Mouse (Mus musculus) lung, embryonic 15.5 days (tissue): Measurements from ENCODE around the gene L2hgdh. TPM values are rescaled to one million over a fixed set of nuclear protein-coding genes. Genes with fewer than 3 reads are reported as not detected.

Experiments used
- ATAC-seq: fragments of 200-750 bp; cut with Nextera tagmentation; 2 replicates; pipeline ENCODE4 v1.8.0; 2017; ENCODE audit warnings: moderate number of reproducible peaks, borderline replicate concordance; ENCODE audit not compliant: low FRiP score, low TSS enrichment; ENCODE audit errors: extremely low read depth
- H3K27ac ChIP-seq: fragments of 300-500 bp; sonication (generic); 2 replicates; pipeline ENCODE4 v1.5.1; 2015; ENCODE audit warnings: moderate library complexity, mild to moderate bottlenecking, inconsistent platforms
- H3K27me3 ChIP-seq: fragments of 300-500 bp; sonication (generic); 2 replicates; pipeline ENCODE4 v1.6.1; 2015; ENCODE audit warnings: inconsistent platforms
- H3K36me3 ChIP-seq: fragments of 300-500 bp; sonication (generic); 2 replicates; pipeline ENCODE4 v1.6.1; 2015; ENCODE audit warnings: inconsistent platforms
- H3K4me1 ChIP-seq: fragments of 300-500 bp; sonication (generic); 2 replicates; pipeline ENCODE4 v1.6.1; 2015; ENCODE audit warnings: inconsistent platforms
- H3K4me2 ChIP-seq: fragments of 300-500 bp; sonication (generic); 2 replicates; pipeline ENCODE4 v1.6.1; 2015; ENCODE audit warnings: inconsistent platforms, mild to moderate bottlenecking, moderate library complexity
- H3K4me3 ChIP-seq: fragments of 300-500 bp; sonication (generic); 2 replicates; pipeline ENCODE4 v1.5.1; 2015; ENCODE audit warnings: mild to moderate bottlenecking, inconsistent platforms
- H3K9ac ChIP-seq: fragments of 300-500 bp; sonication (generic); 2 replicates; pipeline ENCODE4 v1.6.1; 2015; ENCODE audit warnings: inconsistent platforms
- H3K9me3 ChIP-seq: fragments of 300-500 bp; sonication (generic); 2 replicates; pipeline ENCODE4 v1.6.1; 2016; ENCODE audit warnings: inconsistent platforms
- WGBS: fragments of 180-500 bp; shearing (Covaris S2); methylation state at CpG from one replicate; pipeline ENCODE4 v1.1.7; 2015; 5-methylcytosine and 5-hydroxymethylcytosine counted together
- polyA plus RNA-seq: library from polyadenylated mRNA; unstranded; fragments of >200 nt; fragmentation: Nextera tagmentation; extraction: Ambion mirVana; gene quantifications from 2 replicates; pipeline ENCODE4 v1.2.1, GENCODE M21; 2015

Gene L2hgdh
- polyA plus RNA-seq, 1 experiment from 2014 or later = 14.9 TPM

DNA sequence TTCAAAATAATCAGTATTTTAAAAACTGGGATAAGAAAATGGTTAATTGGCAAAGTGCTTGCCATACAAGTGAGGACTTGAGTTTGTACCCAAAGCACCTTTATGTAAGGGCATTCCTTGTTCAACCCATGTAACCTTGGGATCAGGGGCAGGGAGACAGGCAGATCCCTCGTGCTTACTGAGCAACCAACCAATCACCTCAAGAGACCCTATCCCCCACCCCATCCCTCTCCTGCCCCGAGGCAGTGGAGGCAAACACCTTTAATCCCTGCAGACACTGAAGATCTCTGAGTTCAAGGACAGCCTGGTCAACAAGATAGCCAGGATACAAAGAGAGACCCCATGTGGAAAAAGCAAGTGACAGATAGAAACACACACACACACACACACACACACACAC, 1.3 kb downstream of the L2hgdh start:
- peaks cover 15% of the 10 kb centered on the region for H3K4me1 ChIP-seq
- H3K4me3 ChIP-seq = peak overlapping the region; percentile 79
- peak overlapping the region; percentile 81 for H3K4me2 ChIP-seq
- no peaks in the 10 kb centered on the region for H3K27me3 ChIP-seq
- peaks cover 14% of the 10 kb centered on the region for H3K36me3 ChIP-seq
- no peak overlapping the region for H3K9ac ChIP-seq
- no peak overlapping the region for H3K27ac ChIP-seq
- ATAC-seq = no peak
- 41% methylated on average over 2 of the region's 2 CpGs for WGBS
- H3K9me3 ChIP-seq = no peaks in the 10 kb centered on the region

GRCm38 (mm10) chr12:69722857-69723256, 1.8 kb downstream of the L2hgdh start:
- H3K4me1 ChIP-seq = peaks cover 15% of the 10 kb centered on the region
- no peak overlapping the region for H3K27ac ChIP-seq
- H3K9me3 ChIP-seq = no peaks in the 10 kb centered on the region
- 94% methylated on average over 3 of the region's 3 CpGs for WGBS
- H3K9ac ChIP-seq = no peak overlapping the region
- peaks cover 17% of the 10 kb centered on the region for H3K36me3 ChIP-seq
- H3K4me2 ChIP-seq = no peak overlapping the region
- H3K4me3 ChIP-seq = no peak overlapping the region
- no peaks in the 10 kb centered on the region for H3K27me3 ChIP-seq
- no peak for ATAC-seq

- Histone ChIP-seq H3K27me3 (no peaks in the 10 kb centered on the region), H3K4me3 (no peak overlapping the region), H3K9me3 (no peaks in the 10 kb centered on the region), H3K9ac (no peak overlapping the region), H3K27ac (no peak overlapping the region), H3K4me2 (no peak overlapping the region), H3K36me3 (peaks cover 8% of the 10 kb centered on the region), H3K4me1 (no peaks in the 10 kb centered on the region)
- no peak for ATAC-seq
Observed at GRCm38 (mm10) chr12:69713628-69714027, 11.0 kb downstream of the L2hgdh start.

DNA sequence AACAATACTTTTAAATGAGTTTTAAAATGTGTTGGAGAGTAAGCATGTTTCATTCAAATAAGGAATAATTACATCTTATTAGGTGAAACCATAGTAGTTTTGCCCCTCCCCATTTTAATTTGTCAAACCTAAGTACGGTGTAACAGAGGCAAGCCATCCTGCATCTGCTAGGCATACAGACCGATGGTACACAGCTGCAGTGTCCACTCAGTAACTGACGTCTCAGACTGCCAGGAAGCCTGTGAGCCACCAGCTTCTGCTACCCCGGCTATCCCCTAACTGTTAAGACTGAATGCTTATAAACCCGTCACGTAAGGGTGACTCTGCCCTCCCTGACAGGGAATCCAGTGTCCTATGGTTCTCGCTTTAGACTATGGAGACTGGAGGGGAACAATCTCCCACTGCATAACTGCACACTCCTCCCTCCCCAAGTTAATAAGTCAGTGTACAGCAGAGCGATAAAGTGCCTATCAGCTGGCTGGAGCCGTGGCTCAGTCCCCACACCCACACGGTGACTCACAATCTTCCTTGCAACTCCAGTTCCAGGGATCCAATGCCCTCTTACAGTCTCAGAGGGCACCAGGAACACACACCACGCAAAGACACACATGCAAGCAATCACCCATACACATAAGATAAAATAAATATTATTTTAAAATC, 19.7 kb downstream of the L2hgdh start:
- no peaks in the 10 kb centered on the region for H3K4me1 ChIP-seq
- H3K27me3 ChIP-seq = no peaks in the 10 kb centered on the region
- H3K4me3 ChIP-seq = no peak overlapping the region
- H3K9me3 ChIP-seq = no peaks in the 10 kb centered on the region
- no peak overlapping the region for H3K27ac ChIP-seq
- no peak for ATAC-seq
- H3K4me2 ChIP-seq = no peak overlapping the region
- H3K9ac ChIP-seq = no peak overlapping the region
- peaks cover 6% of the 10 kb centered on the region; the same call in 1 of the 2 replicates for H3K36me3 ChIP-seq
- WGBS = 73% methylated on average over 11 of the region's 11 CpGs

GRCm38 (mm10) chr12:69698352-69698751, 26.3 kb downstream of the L2hgdh start:
- no peak overlapping the region for H3K4me3 ChIP-seq
- no peaks in the 10 kb centered on the region for H3K9me3 ChIP-seq
- peaks cover 7% of the 10 kb centered on the region; the same call in 1 of the 2 replicates for H3K36me3 ChIP-seq
- no peak overlapping the region for H3K9ac ChIP-seq
- no peaks in the 10 kb centered on the region for H3K27me3 ChIP-seq
- H3K27ac ChIP-seq = no peak overlapping the region
- no peak overlapping the region for H3K4me2 ChIP-seq
- no peak for ATAC-seq
- H3K4me1 ChIP-seq = no peaks in the 10 kb centered on the region
- WGBS = 80% methylated on average over 6 of the region's 6 CpGs

DNA sequence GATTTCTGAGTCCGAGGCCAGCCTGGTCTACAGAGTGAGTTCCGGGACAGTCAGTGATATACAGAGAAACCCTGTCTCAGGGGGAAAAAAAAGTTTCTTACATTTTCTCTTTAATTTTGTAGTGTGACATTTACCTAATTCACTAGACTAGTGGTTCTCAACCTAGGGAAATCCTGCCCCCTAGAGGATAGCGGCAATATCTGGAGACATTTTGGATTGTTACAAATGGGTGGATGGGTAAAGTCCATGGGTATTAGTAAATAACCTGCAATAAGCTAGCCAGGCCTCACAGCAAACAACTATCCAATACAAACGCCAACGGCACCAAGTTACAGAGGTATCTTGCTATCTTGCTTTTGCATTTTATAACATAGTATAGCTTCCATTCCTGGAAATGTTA, 27.9 kb downstream of the L2hgdh start:
- H3K4me3 ChIP-seq = no peak overlapping the region
- no peaks in the 10 kb centered on the region for H3K4me1 ChIP-seq
- H3K9me3 ChIP-seq = no peaks in the 10 kb centered on the region
- no peak overlapping the region for H3K4me2 ChIP-seq
- ATAC-seq = no peak
- H3K27ac ChIP-seq = no peak overlapping the region
- peaks cover 6% of the 10 kb centered on the region; the same call in 1 of the 2 replicates for H3K36me3 ChIP-seq
- H3K27me3 ChIP-seq = no peaks in the 10 kb centered on the region
- WGBS = 74% methylated on average over 5 of the region's 5 CpGs
- no peak overlapping the region for H3K9ac ChIP-seq

- no peaks in the 10 kb centered on the region for H3K27me3 ChIP-seq
- 0 out of 2 replicates have a peak, but pooled peaks cover 4% of the 10 kb centered on the region for H3K36me3 ChIP-seq
- H3K4me1 ChIP-seq = peaks cover 7% of the 10 kb centered on the region; the same call in 1 of the 2 replicates
- no peaks in the 10 kb centered on the region for H3K9me3 ChIP-seq
- no peak overlapping the region for H3K9ac ChIP-seq
- no peak overlapping the region for H3K4me3 ChIP-seq
- H3K27ac ChIP-seq = no peak overlapping the region
- ATAC-seq = no peak
- H3K4me2 ChIP-seq = no peak overlapping the region
- WGBS = 82% methylated on average over 17 of the region's 17 CpGs
Observed at GRCm38 (mm10) chr12:69693471-69693870, 31.2 kb downstream of the L2hgdh start.

DNA sequence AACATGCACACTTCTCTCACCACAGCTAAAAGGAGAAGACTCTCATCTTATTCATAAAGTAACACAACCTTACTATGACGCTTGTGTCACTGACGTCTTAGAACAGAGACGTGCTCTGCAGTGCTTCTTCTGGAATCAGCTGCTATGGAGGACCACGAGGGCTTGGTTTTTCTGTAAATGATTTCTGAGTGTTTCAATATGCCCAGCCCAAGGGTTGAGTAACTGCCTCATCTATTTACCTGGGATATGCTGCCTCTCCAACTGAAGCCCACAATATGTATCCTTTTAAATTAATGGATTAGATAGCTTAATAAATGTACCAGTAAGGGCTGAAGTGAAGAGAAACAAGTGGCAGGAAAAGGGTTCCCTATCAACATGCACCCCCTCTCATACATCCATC, 34.0 kb downstream of the L2hgdh start:
- H3K4me2 ChIP-seq = no peak overlapping the region
- H3K4me1 ChIP-seq = peaks cover 11% of the 10 kb centered on the region; the same call in 1 of the 2 replicates
- WGBS = 83% methylated on average over 4 of the region's 4 CpGs
- no peaks in the 10 kb centered on the region for H3K9me3 ChIP-seq
- H3K9ac ChIP-seq = no peak overlapping the region
- no peak overlapping the region for H3K4me3 ChIP-seq
- no peak for ATAC-seq
- no peak overlapping the region for H3K27ac ChIP-seq
- H3K27me3 ChIP-seq = no peaks in the 10 kb centered on the region
- H3K36me3 ChIP-seq = 0 out of 2 replicates have a peak, but pooled peaks cover 4% of the 10 kb centered on the region

GRCm38 (mm10) chr12:69689094-69689493, 35.6 kb downstream of the L2hgdh start:
- H3K4me2 ChIP-seq = no peak overlapping the region
- H3K4me3 ChIP-seq = no peak overlapping the region
- no peaks in the 10 kb centered on the region for H3K27me3 ChIP-seq
- no peak overlapping the region for H3K9ac ChIP-seq
- H3K36me3 ChIP-seq = 0 out of 2 replicates have a peak, but pooled peaks cover 4% of the 10 kb centered on the region
- H3K27ac ChIP-seq = peak overlapping the region; percentile 41
- peaks cover 11% of the 10 kb centered on the region; the same call in 1 of the 2 replicates for H3K4me1 ChIP-seq
- ATAC-seq = no peak
- no peaks in the 10 kb centered on the region for H3K9me3 ChIP-seq

DNA sequence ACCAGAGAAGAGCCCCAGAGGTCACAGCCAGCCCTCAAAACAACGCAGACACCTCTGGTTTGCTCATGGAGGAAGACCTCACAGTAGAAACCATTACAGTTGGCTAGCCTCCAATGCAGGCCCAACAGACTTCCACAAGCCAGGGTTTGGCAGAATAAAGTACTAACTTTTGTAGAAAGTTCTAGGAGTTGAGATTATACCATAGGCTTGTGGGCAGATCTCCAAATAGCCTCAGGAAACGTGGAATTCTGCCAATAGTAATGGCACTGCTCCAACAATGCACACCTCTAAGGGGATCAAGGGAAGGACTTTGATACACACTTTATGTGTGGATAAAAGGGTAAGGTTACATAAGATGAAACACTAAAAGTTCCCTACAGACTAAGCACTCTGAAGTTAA, 36.3 kb downstream of the L2hgdh start:
- Histone ChIP-seq H3K9ac (no peak overlapping the region), H3K27me3 (no peaks in the 10 kb centered on the region), H3K27ac (peak overlapping the region; percentile 63; the same call in 1 of the 2 replicates), H3K4me2 (no peak overlapping the region), H3K36me3 (no peaks in the 10 kb centered on the region), H3K4me3 (no peak overlapping the region), H3K4me1 (peaks cover 15% of the 10 kb centered on the region), H3K9me3 (no peaks in the 10 kb centered on the region)
- ATAC-seq = peak; percentile 73
- WGBS = 13% methylated on average over 2 of the region's 2 CpGs

- Histone ChIP-seq H3K9me3 (no peaks in the 10 kb centered on the region), H3K9ac (no peak overlapping the region), H3K36me3 (no peaks in the 10 kb centered on the region), H3K27me3 (no peaks in the 10 kb centered on the region), H3K4me2 (peak overlapping the region; percentile 4; the same call in 1 of the 2 replicates), H3K4me1 (peaks cover 28% of the 10 kb centered on the region), H3K27ac (no peak overlapping the region), H3K4me3 (no peak overlapping the region)
- ATAC-seq = no peak
- 28% methylated on average over 10 of the region's 10 CpGs for WGBS
Observed at GRCm38 (mm10) chr12:69683537-69683936, 41.1 kb downstream of the L2hgdh start.

DNA sequence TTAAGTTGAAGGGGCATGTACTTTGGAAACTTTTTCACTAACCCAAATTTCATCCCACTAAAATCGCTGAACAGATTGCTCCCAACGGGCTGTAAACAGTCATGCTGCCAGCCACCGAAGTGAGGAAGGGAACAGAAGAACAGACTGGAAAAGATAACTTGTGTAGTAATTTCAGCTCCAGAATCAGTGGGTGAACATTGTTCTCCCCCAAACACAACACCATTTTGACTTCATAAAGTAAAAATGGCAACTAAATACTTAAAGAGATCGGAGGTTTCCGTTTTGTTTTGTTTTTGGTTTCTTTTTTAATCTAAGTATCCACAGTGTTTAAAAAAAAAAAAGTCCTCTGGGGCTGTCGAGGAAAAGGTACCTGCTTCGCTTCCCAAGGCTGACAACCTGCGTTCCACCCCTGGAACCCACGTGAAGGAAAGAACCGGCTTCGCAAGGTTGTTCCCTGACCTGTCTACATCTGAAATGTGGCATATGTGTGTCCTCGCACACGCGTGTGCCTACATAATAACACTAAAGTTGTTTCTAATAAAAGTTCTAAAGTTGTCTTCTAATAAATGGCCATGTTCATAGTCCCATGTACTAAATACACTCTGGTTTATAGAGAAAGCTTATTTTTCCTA, 41.8 kb downstream of the L2hgdh start:
- Histone ChIP-seq H3K9me3 (no peaks in the 10 kb centered on the region), H3K4me1 (peaks cover 25% of the 10 kb centered on the region), H3K27ac (no peak overlapping the region), H3K4me2 (peak overlapping the region; percentile 83), H3K27me3 (no peaks in the 10 kb centered on the region), H3K9ac (peak overlapping the region; percentile 15; the same call in 1 of the 2 replicates), H3K4me3 (peak overlapping the region; percentile 95), H3K36me3 (no peaks in the 10 kb centered on the region)
- WGBS = 42% methylated on average over 14 of the region's 14 CpGs
- ATAC-seq = no peak
